Mouse (Mus musculus): ENCODE measurements at regions not wholly inside any gene's neighbourhood (a gene's known extent, or its start where the extent isn't known, plus 50 kb on each side); places are given as distances from the start of the nearest gene placed in this dataset.

DNA sequence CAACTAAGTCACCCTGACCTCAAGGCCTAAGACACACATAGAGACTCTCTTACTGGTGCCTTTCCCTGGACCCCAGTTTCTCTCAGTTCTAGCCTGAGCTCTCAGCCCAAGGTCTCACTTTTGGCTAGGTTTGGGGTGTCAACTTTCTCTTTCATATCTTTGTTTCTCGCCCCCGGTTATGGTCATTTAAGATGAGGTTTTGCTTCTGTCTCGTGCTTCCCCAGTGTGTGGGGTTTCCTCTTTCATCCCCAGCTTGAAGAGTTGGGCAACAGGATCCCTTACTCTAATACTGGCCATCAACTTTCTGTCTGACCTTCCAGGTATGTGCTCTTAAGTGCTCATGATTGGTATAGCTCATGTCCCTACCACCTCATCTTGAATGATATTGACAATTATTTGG, 67.5 kb downstream of the Lmo4 start:
- DNase-seq (ENCODE audit: low read depth): no peak

DNA sequence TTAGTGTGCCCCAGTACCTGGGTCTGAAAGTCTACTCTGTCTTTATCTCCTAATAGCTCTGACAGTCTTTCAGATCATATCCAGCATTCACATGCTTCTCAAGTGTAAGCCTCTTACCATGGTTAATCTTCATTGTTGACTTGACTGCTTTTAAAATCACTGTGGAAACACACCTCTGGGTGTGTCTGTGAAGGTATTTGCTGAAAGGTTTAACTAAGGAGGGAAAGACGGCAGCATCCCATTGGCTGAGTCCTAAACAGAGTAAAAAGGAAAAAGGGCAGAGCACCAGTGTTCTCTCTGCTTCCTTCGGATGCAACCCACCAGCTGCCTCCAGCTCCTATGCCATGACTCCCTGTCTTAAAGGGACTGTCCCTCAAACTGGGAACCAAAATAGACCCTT, 68.6 kb downstream of the Lmo4 start:
- no peak for DNase-seq (ENCODE audit: low read depth)

DNA sequence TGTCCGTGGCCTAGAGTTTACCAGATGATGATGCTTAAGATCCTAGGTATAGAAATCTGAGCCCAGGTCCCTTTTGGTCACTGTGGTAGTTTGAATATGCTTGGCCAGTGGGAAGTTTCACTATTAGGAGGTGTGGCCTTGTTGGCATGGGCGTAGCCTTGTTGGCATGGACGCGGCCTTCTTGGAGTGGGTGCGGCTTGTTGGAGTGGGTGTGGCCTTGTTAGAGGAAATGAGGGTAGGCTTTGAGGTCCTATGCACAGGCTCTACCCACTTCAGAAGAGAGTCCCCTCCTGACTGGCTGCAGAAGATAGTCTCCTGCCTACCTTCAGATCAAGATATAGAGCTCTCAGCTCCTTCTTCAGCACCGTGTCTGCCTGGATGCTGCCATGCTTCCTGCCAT, 69.4 kb downstream of the Lmo4 start:
- DNase-seq (ENCODE audit: low read depth): no peak

DNA sequence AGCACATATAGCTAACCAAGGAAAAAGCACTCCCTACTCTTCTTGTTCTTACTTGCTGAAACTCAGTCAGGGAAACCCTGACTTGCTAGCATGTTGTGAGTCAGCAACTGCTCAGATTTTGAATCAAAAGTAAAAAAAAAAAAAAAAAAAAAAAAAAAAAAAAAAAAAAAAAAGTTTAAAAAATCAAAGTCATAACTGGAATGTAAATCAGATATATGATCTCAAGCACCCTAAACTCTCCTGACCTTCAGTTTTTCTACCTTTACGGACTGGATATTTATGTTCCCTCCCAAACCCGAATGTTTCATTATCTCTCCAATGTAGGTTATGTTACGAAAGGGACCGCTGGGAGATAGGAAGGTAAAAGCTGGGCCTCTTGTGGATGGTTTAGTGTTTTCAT, 77.0 kb downstream of the Lmo4 start:
- DNase-seq (ENCODE audit: low read depth): no peak

DNA sequence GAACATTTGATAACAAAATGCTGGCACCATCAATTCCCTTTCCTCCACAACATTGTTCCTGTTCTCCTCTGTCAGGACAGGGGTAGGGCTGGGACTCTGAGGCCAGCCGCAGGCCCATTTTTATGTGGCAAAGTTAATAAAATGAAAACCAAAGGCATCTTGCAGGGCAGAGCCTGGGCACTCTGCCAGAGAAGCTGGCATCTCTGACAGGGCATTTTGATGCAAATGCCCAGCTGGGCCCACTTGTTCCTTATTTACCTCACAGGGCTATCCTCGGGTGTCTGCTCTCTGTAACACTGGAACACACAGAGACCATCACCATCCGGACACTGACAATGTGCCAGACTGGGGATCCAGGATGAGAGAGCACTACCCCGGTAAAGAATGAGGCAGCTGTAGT, 80.7 kb downstream of the Lmo4 start:
- no peak for DNase-seq (ENCODE audit: low read depth)

DNA sequence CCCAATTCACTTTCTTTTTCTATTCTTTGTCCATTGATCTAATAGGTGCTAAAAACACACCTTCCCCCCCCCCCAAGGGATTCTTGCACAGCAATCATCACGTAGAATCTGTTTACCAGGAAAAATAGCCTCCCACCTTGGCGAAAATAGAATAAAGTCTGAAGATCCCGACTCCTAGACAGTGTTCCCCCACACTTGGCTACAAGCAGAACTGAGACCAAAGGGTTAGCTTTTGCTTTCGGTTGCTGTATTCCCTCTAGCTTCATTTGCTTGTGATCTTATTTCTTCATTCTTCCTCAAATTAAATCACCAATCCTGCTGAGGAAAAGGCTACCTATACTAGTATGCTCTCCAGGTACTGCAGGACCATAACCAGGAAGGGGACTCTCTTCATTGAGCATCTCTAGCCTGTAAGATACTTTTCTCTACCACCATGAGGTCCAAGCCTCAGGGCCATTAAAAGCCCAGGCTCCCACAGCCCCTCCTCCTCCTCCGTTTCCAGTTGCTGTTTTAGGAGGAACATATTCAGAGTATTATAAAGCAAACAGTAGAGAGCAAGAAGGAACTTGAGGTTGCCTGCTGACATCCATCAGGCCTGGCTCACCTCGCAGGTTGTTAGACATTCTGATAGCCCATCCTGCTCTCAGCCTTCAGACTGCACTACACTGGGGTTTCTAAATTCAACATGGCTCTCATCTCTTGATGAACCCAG, 81.5 kb downstream of the Lmo4 start:
- DNase-seq (ENCODE audit: low read depth): no peak

DNA sequence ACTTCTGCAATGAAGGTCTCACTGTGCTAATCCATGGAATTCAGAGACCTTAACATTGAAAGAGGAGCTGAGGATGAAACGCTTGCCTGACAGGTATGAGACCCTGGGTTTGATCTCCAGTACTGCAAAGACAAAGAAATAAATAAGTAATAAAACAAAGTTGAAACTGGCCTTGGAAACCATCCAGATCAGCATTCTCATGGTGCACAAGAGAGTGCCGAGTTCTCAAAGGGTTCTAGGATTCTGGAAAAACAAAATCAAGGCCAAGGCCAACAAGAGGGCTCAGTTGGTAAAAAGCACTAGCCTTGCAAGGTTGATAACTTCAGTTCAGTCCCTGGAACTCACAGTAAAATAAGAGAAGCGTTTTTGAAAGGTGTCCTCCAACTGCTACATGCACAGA, 85.9 kb downstream of the Lmo4 start:
- no peak for DNase-seq (ENCODE audit: low read depth)

DNA sequence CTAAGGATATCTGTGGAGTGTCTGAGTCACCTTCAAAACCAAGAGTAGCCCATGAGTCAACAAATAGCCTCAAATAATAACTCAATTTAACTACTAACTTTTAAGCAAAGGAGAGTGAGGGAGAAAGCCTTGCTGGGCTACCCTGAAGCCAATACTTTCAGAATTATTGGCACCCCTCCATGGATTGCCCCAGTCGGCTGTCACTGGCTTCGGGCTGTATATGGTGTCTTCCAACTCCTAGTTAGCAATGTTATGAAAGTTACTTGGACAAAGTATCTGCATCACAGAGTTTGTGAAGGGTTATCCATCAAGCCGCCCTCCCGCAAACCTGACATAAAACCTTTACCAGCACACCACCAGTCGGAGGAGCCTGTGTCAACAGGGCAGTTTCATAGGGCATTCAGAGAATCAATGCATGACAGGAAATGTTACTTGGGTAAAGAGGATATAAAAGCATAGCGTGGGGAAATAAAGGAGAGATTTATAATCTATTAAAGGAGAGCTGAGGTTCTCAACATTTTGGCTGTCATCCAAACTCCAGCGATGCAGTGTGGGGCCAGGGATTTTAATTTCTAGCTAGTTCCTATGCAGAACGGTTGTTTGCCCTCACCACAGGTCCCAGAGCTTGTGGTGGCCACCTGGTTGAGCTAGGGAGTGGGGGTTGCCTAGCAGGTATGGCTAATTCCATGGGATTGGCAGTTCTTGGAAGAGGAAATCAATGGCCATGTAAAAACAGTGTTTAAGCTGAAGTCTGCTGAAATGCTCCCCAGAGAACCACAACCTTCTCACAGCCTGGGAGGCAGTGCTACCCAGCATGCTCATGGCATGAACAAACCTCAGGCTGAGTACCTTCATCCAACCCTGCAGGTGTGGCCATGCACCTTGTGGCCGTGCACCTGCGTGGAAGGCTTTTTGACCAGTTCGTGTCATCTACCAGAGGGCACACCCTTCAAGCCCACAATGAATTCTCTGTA, 91.1 kb downstream of the Lmo4 start:
- DNase-seq (ENCODE audit: low read depth): no peak

DNA sequence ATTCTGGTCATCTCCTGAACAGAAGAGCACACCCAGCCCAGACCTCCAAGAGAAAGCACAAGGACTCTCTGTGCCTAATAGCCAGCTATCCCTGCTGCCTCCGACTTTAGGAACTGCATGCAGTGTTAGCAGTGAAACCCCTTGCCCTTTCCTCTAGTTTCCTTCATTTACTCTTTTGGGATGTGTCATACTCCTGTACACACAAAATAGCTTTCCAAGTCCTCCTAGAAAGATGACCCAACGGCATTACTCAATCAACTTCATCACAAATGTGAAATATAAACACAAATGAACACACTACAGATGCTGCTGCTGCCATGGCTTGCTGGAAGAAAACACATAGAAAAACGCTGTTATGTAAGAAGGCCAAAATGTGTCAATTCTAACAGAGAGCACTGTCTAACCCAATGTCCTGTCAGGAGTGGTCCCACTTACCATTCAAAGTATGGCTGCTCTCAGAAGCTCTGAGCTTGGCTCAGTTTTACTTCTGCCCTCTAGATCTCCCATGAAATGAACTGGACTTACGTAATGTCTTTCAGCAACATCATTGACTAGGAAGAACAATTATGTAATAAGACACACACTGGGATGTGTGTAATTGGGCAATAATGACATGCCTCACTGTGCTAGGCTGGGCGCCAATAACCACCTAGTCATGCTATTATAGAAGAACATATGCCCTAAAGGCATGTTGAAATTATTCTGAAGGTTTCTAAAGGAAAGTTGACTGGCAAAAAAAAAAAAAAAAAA, 94.5 kb downstream of the Lmo4 start:
- no peak for DNase-seq (ENCODE audit: low read depth)

DNA sequence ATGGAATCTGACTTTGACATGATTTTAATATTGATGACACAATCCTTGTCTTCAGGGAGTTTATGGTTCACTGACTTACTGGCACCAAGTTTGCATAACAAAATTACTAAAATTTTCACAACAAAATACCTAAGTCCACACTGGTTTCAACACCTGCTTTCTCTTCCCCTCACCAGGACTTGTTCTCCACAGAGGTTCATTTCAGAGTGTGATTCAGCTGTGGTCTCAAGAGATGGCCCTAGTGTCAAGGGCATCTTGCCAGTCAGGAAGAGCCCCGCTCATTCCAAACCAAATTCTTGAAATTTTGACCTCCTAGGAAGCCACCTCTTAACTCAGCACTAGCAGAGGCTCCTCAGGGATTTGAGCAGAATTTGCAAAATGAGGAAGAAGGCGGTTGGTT, 95.3 kb downstream of the Lmo4 start:
- no peak for DNase-seq (ENCODE audit: low read depth)

DNA sequence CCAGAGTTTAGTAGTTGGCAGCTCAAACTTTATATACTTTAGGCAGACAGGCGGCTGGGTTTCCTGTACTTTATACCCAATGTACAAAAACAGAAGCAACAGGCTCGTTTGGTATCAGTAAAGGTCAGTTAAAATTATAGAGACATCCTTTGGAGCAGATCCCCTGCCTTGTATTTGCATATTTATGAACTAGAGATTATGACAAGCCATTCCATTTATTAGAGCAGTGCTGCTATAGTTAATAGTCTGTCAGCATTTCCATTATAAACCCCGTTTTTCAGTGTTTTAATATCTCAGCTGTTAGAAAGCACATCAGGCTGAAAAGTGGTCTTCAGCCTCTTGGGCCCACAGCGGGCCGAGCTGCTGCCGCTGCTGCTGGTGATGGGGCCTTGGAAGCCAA, 96.7 kb downstream of the Lmo4 start:
- DNase-seq (ENCODE audit: low read depth): no peak

DNA sequence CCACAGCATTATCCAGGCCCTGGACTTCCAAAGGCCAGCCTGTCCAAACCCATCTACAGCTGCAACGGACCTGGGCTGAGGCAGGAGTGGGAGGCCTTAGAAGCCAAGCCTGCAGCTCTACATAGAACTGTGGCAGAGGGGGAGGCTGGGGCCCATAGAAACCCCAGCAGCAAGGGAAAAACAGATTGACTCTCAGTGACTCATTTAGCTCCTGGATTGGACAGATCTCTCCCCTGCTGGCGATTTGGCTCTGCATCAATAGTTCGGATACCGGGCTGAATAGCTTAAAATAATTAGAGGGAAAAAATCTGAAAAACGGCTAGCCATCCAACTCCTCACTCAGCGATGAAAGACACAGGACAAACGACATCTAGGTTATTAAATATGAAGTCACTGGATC, 97.4 kb downstream of the Lmo4 start:
- DNase-seq (ENCODE audit: low read depth): no peak

DNA sequence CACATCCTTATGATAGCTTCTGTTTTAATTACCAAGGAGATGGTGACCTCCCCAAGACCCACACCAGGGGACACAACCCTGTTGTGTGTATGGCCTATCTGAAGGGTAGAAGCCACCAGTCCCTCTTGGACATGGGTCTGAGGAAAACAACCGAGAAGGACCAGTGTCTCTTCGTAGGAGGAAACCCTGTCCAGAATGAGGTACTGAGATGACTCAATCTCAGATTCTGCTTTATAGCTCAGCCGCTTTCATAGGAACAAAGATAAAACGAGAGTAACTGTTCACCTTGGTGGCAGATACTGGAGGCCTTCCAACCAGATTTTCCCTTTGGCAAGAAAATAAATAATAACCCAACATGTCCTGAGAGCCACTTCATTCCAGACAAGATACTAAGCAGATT, 100.7 kb downstream of the Lmo4 start:
- DNase-seq (ENCODE audit: low read depth): no peak

DNA sequence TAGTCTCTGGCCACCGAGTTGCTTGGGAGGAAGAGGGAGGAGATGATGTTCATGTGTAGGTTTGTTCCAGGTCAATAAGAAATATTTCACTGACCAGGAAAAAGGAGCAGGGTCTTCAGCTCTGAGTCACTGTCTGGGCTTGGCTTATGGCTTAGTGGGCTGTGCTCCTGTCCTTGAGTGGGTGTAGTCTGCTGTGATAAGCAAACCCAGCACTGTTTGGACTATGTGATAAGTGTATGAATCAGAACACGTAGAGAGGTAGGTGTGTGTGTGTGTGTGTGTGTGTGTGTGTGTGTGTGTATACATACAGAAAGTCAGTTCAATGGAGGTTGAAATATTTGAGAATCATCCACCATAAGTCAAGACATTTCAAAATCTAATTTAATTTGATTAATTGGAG, 105.6 kb downstream of the Lmo4 start:
- DNase-seq (ENCODE audit: low read depth): no peak

DNA sequence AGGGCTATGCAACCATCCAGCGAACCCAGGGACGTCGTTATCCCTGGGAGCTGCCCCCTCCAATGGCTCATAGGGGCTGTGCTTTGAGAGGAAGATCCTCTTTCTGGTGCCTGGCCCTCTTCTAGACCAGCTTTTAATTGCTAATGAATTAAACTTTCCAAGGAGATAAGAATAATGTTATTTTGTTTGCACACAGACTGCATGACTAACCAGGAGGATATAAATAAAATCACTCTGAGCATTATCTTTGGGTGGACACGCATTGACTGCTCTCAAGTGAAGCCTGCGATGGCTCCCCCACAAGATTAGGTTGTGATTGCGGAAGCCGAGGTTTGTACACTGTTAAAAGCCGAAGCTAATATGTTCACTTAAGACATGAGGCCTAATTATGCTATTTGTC, 106.3 kb downstream of the Lmo4 start:
- no peak for DNase-seq (ENCODE audit: low read depth)

DNA sequence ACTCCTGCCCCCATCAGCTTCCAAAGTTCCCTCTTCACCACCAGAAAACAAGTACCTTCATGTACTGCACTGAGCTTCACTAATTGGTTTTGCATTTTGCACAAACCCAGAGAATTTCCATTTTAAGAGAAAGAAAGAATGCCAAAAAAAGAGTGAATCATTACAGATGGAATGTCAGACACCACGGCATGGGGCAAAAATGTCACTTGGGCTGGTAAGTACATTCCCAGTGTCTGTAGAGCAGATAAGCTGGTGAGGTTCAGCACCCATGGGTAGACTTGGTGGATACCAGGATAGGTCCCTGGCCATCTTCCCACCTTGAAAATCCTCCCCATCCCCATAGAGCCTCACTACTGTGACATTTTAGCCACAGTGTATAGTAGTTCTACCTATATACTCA, 113.8 kb downstream of the Lmo4 start:
- DNase-seq (ENCODE audit: low read depth): no peak

DNA sequence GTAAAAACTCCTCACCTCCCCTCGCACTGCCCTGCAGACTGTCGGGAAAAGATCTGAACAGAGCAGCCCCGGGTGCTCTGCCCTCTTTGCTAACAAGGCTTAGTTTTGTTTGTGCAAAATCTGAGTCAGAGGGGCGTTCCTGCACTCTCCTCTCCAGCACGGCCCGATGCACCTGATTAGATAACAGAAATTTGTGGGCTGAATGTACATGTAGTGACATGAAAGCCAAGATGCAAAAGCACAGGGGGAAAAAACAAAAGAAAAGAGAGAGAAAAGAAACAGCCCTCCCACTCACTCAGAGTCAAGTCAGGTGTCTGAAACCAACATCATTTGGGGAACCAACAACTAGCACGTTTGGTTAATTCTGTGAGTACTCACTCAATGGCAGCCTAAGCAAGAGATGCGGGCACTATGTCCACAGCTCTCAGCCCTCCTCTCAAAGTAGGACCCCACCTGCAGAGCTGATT, 115.2 kb downstream of the Lmo4 start:
- DNase-seq (ENCODE audit: low read depth): no peak

DNA sequence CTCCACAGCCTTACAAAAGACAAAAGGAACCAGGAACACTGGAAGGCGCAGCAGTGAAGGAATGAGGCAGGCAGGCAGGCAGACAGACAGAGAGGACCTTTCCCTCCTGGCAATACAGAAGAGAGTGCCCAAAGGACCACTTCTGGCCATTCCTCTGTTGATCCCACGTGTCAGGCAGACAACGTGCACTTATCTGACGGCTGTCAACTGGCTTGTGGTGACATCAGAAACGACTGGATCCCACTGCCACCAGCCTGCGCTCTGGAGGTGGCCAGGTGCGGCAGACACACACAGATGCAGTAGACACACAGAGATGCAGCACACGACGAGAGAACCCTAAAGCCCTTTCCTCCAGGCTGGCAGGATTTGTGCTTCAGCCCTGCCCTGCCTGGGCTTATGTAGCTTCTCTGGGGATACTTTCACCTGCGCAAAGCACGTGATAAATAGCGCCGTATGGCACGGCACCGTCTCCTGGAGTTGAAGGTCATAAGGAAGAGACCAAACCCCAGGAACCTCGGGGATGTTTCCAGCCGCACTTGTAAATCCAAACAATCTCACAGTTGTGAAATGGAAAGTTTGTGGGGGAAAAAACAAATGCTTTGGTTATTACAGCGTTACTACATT, 116.6 kb downstream of the Lmo4 start:
- no peak for DNase-seq (ENCODE audit: low read depth)

DNA sequence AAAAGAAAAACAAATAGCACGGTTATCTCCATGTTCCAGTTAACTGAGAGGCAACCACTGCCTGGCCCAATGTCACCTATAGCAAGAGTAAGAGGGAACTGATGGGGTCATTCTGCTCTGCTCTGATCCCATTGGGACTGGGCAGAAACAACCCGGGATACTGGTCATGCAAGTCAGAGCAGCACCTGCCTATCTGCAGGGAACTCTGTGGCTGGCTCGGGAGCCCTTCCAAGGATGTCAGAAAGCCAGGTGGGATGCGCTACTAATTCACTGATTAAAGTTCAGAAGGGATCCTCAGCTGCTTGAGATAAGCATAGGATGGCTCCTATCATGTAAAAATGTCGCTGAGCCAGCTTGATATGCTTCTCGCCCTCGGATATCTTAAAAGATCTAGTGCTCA, 117.2 kb downstream of the Lmo4 start:
- no peak for DNase-seq (ENCODE audit: low read depth)

DNA sequence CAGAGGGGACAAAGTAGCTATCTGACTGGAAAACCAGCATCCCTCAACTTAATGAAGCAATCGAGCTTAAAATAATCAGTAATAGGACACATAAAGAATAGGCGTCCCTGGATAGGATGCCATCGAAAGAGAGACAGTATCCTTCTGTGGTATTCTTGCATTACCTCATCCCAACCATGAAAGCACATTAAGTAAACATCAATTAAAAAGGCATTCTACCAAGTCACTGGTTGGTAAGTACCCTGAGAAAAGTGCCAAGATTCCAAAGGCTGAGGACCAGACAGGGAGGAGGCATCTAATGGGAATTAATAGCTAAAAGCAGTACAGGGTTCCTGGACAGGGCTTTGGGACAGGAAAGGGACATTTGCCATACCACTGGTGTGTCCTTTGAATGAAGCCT, 118.8 kb downstream of the Lmo4 start:
- DNase-seq (ENCODE audit: low read depth): no peak

DNA sequence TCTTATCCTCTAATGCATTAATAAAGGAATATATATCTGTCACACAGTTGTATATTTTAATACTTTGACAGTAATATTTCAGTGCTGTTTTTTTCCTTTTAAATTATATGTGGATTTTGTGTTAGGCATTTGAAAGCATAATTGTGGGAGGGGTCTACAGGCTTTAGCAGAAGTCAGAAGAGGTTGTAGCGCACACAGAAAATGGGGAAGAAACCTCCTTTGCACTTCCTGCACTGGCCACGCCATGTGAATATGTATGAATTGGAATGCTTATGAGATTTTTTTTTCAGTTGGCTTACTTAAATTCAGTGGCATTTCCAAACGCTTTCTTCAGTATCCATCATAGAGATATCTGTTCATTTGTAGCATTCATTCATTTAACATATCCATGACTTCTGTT, 125.1 kb downstream of the Lmo4 start:
- DNase-seq (ENCODE audit: low read depth): no peak

All from c-Kit-positive CD71-negative TER-119-negative erythroid progenitor cells, embryonic 14.5 days (primary cell).